ENCODE assay signal across 30 mouse cellular contexts in the genomic region with DNA sequence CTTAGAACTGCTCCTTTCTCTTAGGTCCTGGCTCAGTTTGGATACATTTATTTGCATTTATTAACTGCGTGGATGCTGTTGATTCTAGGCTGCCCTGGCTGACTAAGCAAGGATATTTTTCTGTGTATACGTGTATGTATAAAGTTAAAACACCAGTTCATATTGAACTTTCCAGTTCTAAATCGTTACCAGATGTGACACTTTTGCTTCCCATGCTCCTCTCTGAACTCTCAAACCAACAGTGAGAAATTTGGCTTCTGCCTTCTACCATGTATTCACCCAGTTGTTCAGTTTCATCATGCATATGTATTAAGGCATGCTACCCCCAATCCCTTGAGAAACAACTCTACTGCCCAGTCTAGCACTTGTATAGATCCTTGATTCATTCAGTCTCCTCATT. TPM values are rescaled to one million over a fixed set of nuclear protein-coding genes. Genes with fewer than 3 reads are reported as not detected.
"Had no signal": no experiment of that assay in that cellular context is flagged by ENCODE, and none has a peak within 500 bp of the region (broad histone marks: within the 10 kb centered on the region; RNA-seq: fewer than 3 reads in every experiment).

No protein-coding gene starts in this region.

- H3K27ac ChIP-seq: gastrocnemius, adult 2 months; heart, adult 2 months; heart, embryonic 13.5 days; heart, embryonic 15.5 days; hindbrain, embryonic 13.5 days; hindbrain, embryonic 15.5 days; hindbrain, postnatal 0 days; kidney, embryonic 15.5 days; kidney, postnatal 0 days; limb, embryonic 12.5 days; liver, embryonic 13.5 days; liver, embryonic 15.5 days had no signal

- ATAC-seq: hindbrain, postnatal 0 days; intestine, embryonic 16.5 days had no signal

- H3K9me3 ChIP-seq: heart, embryonic 13.5 days; heart, embryonic 15.5 days; hindbrain, embryonic 13.5 days; hindbrain, embryonic 15.5 days; kidney, embryonic 15.5 days; limb, embryonic 12.5 days; liver, embryonic 13.5 days; liver, embryonic 15.5 days had no signal

- H3K9ac ChIP-seq: heart, embryonic 13.5 days; heart, embryonic 15.5 days; hindbrain, embryonic 13.5 days; hindbrain, embryonic 15.5 days; kidney, embryonic 15.5 days; limb, embryonic 12.5 days; liver, embryonic 13.5 days; liver, embryonic 15.5 days had no signal

- H3K36me3 ChIP-seq: heart, embryonic 13.5 days; heart, embryonic 15.5 days; hindbrain, embryonic 13.5 days; hindbrain, embryonic 15.5 days; kidney, embryonic 15.5 days; limb, embryonic 12.5 days; liver, embryonic 13.5 days; liver, embryonic 15.5 days had no signal

- DNase-seq: gastrocnemius, adult 2 months; gastrocnemius, postnatal 10 days; gastrocnemius, postnatal 36 days; heart, adult 11 months; heart, adult 2 months; heart, postnatal 14 days; heart, postnatal 36 days; kidney, adult 11 months; kidney, adult 2 months; kidney, adult 9 months; kidney, postnatal 14 days; kidney, postnatal 36 days; layer of hippocampus, adult 9-11 months; layer of hippocampus, postnatal 36 days; left cerebral cortex, postnatal 4 days; liver; liver, embryonic 13.5 days had no signal

- H3K4me1 ChIP-seq: heart, embryonic 15.5 days; hindbrain, embryonic 13.5 days; hindbrain, embryonic 15.5 days; kidney, embryonic 15.5 days; liver, embryonic 13.5 days; liver, embryonic 15.5 days had no signal

- H3K27me3 ChIP-seq: heart, embryonic 13.5 days; heart, embryonic 15.5 days; hindbrain, embryonic 13.5 days; hindbrain, embryonic 15.5 days; kidney, embryonic 15.5 days; limb, embryonic 12.5 days; liver, embryonic 13.5 days; liver, embryonic 15.5 days had no signal

- H3K4me3 ChIP-seq: gastrocnemius, adult 2 months; heart, adult 2 months; heart, embryonic 13.5 days; heart, embryonic 15.5 days; hindbrain, embryonic 13.5 days; hindbrain, embryonic 15.5 days; kidney, embryonic 15.5 days; limb, embryonic 12.5 days; liver, embryonic 13.5 days; liver, embryonic 15.5 days had no signal

- H3K4me2 ChIP-seq: heart, embryonic 11.5 days; heart, embryonic 13.5 days; heart, embryonic 15.5 days; hindbrain, embryonic 13.5 days; hindbrain, embryonic 15.5 days; kidney, embryonic 15.5 days; limb, embryonic 12.5 days; liver, embryonic 11.5 days; liver, embryonic 13.5 days; liver, embryonic 15.5 days had no signal

RNA-seq across cellular contexts. Expression of gene Dkk2, which starts 45.0 kb away (rescaled TPM):
- total RNA-seq: hematopoietic stem cell, adult 5-6 weeks had no signal
